Mouse (Mus musculus): ENCODE results near the gene Grin3a.
A peak's percentile ranks its signal among the peaks of the same experiment; 100 is the strongest.

The Grin3a gene

GRCm38 (mm10) chr4:49845612-49845985 lies at the start of gene Grin3a:
TSS of gene Grin3a (minus strand) at chr4:49845744.
- no peak for DNase-seq (ENCODE audit: low read depth)

GRCm38 (mm10) chr4:49891835-49892301 lies 46.3 kb upstream of the Grin3a start:
- no peak for DNase-seq (ENCODE audit: low read depth)

GRCm38 (mm10) chr4:49877084-49877483 lies 31.5 kb upstream of the Grin3a start:
- no peak for DNase-seq (ENCODE audit: low read depth)

DNA sequence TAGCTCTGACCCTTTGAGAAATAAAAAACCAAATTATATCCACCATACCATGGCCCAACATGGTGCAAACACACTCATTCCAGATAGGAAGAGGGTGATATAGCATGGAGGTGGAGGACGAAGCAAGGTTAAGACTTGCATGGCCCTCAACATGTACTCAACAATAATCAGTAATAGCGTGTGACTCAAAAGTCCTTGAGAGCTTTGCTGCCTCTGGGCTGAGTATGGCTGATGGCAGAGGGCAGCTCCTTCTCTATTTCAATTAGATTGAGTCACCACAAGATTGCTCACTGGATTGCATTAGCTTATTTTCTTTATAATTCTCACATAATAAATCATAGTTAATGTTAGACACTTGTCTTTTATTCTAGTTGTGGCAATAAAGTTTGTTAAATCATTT lies 15.1 kb upstream of the Grin3a start:
- no peak for DNase-seq (ENCODE audit: low read depth)

DNA sequence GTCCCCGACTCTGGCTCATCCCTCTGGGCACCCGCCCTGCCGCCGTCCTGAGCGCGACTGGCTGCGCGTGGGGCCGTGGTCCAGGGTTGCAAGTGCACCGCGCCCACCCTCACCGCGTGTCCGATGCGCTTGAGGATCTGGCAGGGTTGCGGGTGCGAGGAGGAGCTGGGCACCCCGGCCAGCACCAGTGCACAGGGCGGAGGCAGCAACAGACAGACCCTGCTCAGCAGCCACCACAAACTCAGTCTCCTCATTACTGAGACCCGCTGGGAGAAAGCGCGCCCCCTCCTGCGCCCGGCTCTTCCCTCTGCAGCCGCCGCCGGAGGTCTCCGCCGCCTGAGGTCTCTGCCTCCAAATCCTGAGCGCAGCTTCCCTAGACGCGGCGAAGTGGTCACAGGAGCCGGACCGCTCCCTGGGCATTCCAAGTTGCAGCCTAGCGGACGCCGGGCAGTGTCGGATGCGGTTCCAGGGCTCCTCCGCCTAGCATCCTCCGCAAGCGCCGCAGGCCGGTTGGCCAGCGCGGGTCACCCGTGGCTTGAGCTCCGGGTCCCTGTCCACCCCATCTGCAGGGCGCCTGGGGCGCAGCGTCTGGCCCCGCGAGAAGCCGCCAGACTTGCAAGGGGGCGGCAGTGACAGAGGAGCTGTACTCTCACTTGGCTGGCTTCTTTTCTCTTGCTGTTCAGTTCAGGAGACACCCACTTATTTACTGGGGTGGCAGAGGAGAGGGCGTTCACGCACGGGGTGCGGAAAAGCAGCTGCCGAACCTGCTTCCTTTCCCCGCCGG lies 524 bp downstream of the Grin3a start:
- no peak for DNase-seq (ENCODE audit: low read depth)

DNA sequence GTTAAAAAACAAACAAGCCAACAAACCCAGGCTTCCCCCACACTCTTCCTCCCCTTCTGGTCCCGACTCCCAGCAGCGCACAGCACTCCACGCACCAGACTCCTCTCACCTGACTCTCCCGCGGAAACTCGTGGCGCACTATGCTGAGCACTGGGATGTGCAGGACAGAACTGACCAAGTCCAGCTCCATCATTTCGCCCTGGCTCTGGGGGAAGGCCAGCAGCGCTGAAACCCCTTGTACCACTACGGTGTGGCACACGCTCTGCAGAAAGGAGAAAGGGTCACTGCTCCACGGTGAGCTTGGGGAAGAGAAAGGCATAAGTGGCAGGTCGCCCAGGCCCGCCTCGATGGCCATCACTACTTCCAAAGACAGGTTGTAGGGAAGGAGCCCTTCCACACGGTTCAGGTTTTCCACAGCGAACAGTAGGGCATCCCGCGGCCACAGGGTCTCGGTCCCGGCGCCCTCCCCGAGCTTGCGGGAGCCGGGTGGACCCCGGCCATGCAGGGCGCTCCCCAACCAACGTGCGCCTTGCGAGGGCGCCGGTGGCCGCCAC lies 1.2 kb downstream of the Grin3a start:
- DNase-seq (ENCODE audit: low read depth) = no peak

DNA sequence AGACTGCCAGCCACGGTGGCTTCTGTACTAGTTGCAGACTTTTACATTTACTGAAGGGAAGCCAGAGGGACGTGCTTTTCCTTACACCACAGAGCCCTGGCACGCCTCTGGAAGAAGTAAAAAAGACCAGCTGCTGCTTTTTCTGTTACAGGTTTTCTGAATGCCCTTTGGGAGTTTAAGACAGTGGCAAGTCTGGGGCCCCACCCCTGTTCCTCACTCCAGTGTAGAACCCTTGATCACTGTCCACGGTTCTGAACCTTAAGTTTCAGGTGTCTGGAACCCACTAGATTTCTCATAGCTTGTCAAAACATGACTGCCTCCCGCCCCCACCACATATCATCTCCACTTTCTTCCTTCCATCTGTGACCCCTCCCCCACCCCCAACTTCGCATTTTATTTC lies 1.8 kb downstream of the Grin3a start:
- no peak for DNase-seq (ENCODE audit: low read depth)

GRCm38 (mm10) chr4:49832035-49832434 lies 13.5 kb downstream of the Grin3a start:
- DNase-seq (ENCODE audit: low read depth) = no peak

- DNase-seq (ENCODE audit: low read depth) = no peak
Measured at GRCm38 (mm10) chr4:49813852-49814251, 31.7 kb downstream of the Grin3a start.

GRCm38 (mm10) chr4:49806791-49807190 lies 38.8 kb downstream of the Grin3a start:
- DNase-seq (ENCODE audit: low read depth) = no peak

DNA sequence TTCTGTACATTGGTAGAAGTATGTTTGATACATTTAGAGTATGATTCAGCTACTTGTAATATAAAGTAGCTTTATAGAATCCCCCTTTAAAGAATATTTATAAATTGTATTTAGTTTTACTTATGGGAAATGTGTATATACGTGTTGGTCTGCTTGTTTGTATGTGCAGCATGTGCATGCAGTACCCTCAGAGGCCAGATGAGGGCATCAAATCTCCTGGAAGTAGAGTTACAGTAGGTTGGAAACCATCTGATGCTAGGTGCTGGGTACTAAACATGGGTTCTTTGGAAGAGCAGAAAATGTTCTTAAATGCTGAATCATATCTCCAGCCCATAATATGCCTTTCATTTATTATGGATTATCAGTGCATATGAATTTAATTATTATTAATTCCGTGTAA lies 46.2 kb downstream of the Grin3a start:
- no peak for DNase-seq (ENCODE audit: low read depth)

DNA sequence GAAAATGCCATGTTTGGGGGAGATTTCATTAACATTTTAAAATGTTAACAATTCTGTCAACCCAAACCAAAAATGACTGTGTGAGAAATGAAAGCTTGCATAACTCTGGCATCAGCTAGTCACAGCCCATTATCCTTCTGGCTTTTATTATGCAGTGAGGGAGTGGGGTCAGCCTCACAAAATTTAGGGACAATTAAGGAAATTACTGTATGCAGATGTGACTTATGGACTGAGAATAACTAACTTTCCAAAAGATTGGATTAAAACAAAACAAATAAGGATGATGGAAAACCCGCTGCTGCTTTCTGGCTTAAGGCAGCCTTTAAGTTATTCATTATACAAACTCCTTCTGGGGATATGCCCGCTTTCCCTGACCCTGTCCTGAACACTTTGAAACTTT lies 56.6 kb downstream of the Grin3a start:
- no peak for DNase-seq (ENCODE audit: low read depth)

- no peak for DNase-seq (ENCODE audit: low read depth)
Measured at GRCm38 (mm10) chr4:49742847-49743246, 102.7 kb downstream of the Grin3a start.

DNA sequence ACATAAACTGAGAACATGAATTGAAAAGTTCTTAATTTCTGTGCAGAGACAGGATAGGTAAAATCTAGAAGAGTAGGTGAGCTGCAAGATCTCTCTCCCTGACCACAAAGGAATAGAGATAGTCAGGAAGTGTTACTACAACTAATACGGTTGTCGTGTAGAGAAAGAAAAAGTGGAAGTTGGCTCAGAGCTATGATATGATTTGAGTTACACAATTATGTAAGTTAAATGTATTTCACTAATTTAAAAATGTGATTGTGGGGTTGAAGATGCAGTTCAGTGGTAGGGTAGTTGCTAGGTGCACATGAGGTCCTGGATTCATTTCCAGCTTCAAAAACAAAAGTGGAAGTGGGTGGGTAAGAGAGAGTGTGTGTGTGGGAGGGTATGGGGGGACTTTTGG lies 103.6 kb downstream of the Grin3a start:
- DNase-seq (ENCODE audit: low read depth) = no peak

DNA sequence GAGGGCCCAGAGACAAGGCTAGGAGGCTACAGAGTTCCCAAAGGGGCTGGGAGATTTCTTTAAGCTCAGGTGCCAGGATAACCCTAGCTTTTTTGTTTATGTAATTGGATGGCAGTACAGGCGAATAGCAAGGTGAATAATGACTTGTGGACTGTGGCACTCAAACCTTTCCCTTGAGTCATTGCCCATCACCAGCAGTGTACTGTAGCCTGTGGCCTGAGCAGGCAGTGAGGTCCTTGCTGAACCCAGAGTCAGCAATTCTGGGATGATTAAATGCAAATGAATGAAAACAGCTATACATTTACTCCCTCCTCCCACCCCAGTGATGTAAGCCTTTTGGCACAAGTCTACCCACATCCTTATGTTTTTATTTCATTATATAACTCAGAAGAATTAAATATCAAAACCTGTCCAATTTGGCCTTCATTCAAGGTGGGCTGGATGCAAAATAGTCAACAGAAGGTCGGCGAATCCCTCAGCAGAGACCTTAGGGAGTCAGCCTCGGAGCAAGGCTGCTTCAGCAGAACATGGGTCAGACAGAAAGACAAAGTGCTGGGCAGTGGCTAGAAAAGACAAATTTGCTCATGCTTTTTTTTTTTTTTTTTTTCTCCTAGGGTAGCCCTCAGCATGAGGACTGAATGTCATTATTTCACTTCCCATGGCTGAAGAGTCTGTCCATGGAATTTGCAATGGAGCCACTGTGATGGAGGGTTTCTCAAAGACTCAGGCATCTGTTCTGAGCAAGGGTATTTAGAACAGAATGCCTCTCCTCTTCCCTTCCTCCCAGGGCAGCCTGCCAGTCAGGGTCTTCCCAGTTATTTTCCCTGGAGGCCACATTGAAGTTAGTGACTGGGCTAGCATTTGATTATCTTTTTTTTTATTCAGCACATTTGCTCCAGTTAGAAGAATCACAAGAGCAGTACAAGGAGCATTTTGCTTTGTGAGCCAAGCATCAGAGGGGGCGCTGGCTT lies 104.5 kb downstream of the Grin3a start:
- no peak for DNase-seq (ENCODE audit: low read depth)

GRCm38 (mm10) chr4:49739561-49739960 lies 106.0 kb downstream of the Grin3a start:
- no peak for DNase-seq (ENCODE audit: low read depth)

- DNase-seq (ENCODE audit: low read depth) = no peak
Measured at GRCm38 (mm10) chr4:49729326-49729725, 116.2 kb downstream of the Grin3a start.

DNA sequence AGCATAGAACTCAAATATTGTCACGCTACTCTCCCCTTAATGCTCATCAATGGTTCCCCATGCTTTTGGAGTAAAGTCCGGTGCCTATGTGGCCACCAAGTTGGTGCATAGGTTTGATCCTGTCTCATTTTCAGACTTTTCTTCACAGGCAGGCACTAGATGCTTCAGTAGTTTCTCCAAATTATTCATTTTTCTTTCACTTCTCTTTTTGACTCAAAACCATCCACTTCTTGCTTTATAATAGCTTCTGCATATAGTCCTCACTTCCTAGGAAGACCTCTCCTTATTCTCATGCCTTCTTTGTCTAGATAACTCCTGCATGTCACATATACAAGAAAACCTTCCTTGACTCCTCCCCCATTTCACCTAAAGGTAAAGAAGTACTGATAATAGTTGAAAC lies 121.6 kb downstream of the Grin3a start:
- no peak for DNase-seq (ENCODE audit: low read depth)

GRCm38 (mm10) chr4:49691405-49692194 lies 153.9 kb downstream of the Grin3a start:
- no peak for DNase-seq (ENCODE audit: low read depth)

- DNase-seq (ENCODE audit: low read depth) = peak; percentile 41
Measured at GRCm38 (mm10) chr4:49688594-49689288, 156.8 kb downstream of the Grin3a start.

GRCm38 (mm10) chr4:49681812-49682211 lies 163.7 kb downstream of the Grin3a start, which contains the start of gene Ppp3r2:
TSS of gene Ppp3r2 (minus strand) at chr4:49682024.
- DNase-seq (ENCODE audit: low read depth) = no peak

All from naive thymus-derived CD4-positive, alpha-beta T cell, adult 2 months (primary cell).